Mouse (Mus musculus): ENCODE data around the gene Pnpla3. TPM values are rescaled to one million over a fixed set of nuclear protein-coding genes. Genes with fewer than 3 reads are reported as not detected.
"Not testable (repeated sequence)": the region's sequence is repeated elsewhere in the genome, so short reads cannot be mapped to it uniquely, and the experiment has no call there.

Pnpla3 gene
- polyA plus RNA-seq, 1 experiment from 2014 or later = not detected

DNA sequence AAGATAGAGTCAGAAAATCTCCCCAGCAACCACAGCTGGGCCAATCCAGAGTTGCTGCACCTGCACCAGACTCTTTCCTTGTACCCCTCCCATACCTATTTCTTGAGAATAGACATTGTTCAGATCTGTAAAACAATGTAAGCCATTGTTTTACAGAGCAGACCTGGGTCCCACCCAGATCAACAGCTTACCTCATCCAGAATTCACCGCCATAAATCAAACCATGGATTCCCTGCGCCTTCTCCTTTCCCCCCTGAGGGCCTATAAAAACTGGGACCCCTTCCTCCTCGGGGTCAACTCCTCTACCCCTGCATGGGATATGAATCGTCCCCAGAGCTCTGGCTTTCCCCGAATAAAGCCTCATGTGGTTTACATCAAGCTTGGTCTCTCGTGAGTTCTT is 10.1 kb upstream of the Pnpla3 start:
- H3K27ac ChIP-seq (replicated peaks; ENCODE audit: low read depth, low read length); H3K4me2 ChIP-seq (ENCODE audit: low read depth, severe bottlenecking); ATAC-seq (ENCODE audit: insufficient number of reproducible peaks, low FRiP score, low TSS enrichment, low read depth); H3K4me1 ChIP-seq (ENCODE audit: control insufficient read depth, insufficient read depth, low read length); DNase-seq (ENCODE audit: low spot score); H3K36me3 ChIP-seq (ENCODE audit: control insufficient read depth, insufficient read depth, low read length); H3K27me3 ChIP-seq (ENCODE audit: control insufficient read depth, insufficient read depth, low read length); H3K9me3 ChIP-seq (ENCODE audit: control insufficient read depth, low read length); H3K4me3 ChIP-seq (ENCODE audit: low read depth, low read length); H3K9ac ChIP-seq (ENCODE audit: low read length): not testable (repeated sequence)
- WGBS = 76% methylated on average over 6 of the region's 6 CpGs

GRCm38 (mm10) chr15:84161871-84162270 is 5.8 kb upstream of the Pnpla3 start:
- Histone ChIP-seq H3K4me2 (ENCODE audit: low read depth, severe bottlenecking) (no peak overlapping the region), H3K9ac (ENCODE audit: low read length) (no peak overlapping the region), H3K4me3 (ENCODE audit: low read depth, low read length) (no peak overlapping the region), H3K4me1 (ENCODE audit: control insufficient read depth, insufficient read depth, low read length) (no peaks in the 10 kb centered on the region), H3K36me3 (ENCODE audit: control insufficient read depth, insufficient read depth, low read length) (no peaks in the 10 kb centered on the region), H3K27ac (replicated peaks; ENCODE audit: low read depth, low read length) (no peak overlapping the region), H3K27me3 (ENCODE audit: control insufficient read depth, insufficient read depth, low read length) (no peaks in the 10 kb centered on the region), H3K9me3 (ENCODE audit: control insufficient read depth, low read length) (no peaks in the 10 kb centered on the region)
- 86% methylated on average over 6 of the region's 6 CpGs for WGBS
- ATAC-seq (ENCODE audit: insufficient number of reproducible peaks, low FRiP score, low TSS enrichment, low read depth) (no peak), DNase-seq (ENCODE audit: low spot score) (no peak)

GRCm38 (mm10) chr15:84166818-84167217 is 819 bp upstream of the Pnpla3 start:
- no peak overlapping the region for H3K9ac ChIP-seq (ENCODE audit: low read length)
- H3K4me1 ChIP-seq (ENCODE audit: control insufficient read depth, insufficient read depth, low read length) = peaks cover 5% of the 10 kb centered on the region; the same call in 1 of the 2 replicates
- no peaks in the 10 kb centered on the region for H3K36me3 ChIP-seq (ENCODE audit: control insufficient read depth, insufficient read depth, low read length)
- no peak overlapping the region for H3K4me3 ChIP-seq (ENCODE audit: low read depth, low read length)
- H3K4me2 ChIP-seq (ENCODE audit: low read depth, severe bottlenecking) = no peak overlapping the region
- no peak for ATAC-seq (ENCODE audit: insufficient number of reproducible peaks, low FRiP score, low TSS enrichment, low read depth)
- no peak overlapping the region for H3K27ac ChIP-seq (replicated peaks; ENCODE audit: low read depth, low read length)
- WGBS = 71% methylated on average over 6 of the region's 6 CpGs
- H3K9me3 ChIP-seq (ENCODE audit: control insufficient read depth, low read length) = no peaks in the 10 kb centered on the region
- no peak for DNase-seq (ENCODE audit: low spot score)
- H3K27me3 ChIP-seq (ENCODE audit: control insufficient read depth, insufficient read depth, low read length) = peaks cover 13% of the 10 kb centered on the region

DNA sequence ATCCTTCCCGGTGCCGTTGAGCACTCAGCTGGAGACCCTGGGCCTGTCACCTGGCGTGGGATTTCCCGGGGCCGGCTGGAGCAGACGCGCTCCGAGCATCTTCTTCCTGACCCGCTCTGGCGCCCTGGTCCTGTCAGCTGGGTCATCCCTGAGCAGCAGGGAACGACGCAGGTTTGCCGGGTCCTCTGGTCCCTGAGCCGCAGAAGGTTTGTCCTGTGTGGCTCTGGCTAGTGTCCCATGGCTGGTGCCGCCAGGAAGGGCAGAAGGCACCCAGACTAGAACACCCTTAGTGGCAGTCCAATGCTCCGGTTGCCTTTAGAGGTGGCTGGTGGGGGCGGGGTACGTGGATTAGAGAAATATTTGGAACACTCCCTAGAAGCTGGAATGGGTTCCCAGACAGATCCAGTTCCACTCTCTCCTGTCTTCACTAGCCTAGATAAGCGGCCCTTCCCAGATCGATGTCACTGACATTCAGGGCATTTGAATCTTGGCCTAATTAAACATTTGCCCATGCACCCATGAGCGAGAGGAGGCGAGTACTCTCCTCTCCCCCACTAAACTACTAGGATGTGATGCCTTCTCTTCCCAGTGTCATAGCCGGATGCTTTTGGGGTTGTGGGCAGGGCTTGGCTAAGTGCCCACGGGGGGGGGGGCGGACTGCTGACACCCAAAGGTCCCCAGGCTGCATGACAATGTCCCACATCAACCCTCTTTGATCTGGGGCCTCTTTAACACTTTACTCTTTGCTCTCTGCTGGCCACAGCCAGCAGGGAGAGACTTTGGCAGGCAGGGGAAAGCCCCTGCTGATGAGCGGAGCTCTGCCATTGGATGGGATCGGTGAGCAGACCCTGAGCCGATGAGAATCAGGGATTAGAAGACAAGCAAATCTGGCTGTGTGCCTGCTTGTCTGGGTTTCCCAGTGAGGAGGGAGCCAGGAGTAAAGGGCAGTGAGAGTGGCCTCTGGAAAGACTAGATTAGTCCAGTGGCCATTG is 829 bp downstream of the Pnpla3 start:
- no peak for DNase-seq (ENCODE audit: low spot score)
- 1% methylated on average over 28 of the region's 28 CpGs for WGBS
- Histone ChIP-seq H3K4me1 (ENCODE audit: control insufficient read depth, insufficient read depth, low read length) (peaks cover 5% of the 10 kb centered on the region; the same call in 1 of the 2 replicates), H3K36me3 (ENCODE audit: control insufficient read depth, insufficient read depth, low read length) (no peaks in the 10 kb centered on the region), H3K4me2 (ENCODE audit: low read depth, severe bottlenecking) (peak overlapping the region; percentile 93), H3K4me3 (ENCODE audit: low read depth, low read length) (peak overlapping the region; percentile 47), H3K9ac (ENCODE audit: low read length) (peak overlapping the region; percentile 50), H3K9me3 (ENCODE audit: control insufficient read depth, low read length) (no peaks in the 10 kb centered on the region), H3K27ac (replicated peaks; ENCODE audit: low read depth, low read length) (no peak overlapping the region), H3K27me3 (ENCODE audit: control insufficient read depth, insufficient read depth, low read length) (peaks cover 13% of the 10 kb centered on the region)
- no peak for ATAC-seq (ENCODE audit: insufficient number of reproducible peaks, low FRiP score, low TSS enrichment, low read depth)

DNA sequence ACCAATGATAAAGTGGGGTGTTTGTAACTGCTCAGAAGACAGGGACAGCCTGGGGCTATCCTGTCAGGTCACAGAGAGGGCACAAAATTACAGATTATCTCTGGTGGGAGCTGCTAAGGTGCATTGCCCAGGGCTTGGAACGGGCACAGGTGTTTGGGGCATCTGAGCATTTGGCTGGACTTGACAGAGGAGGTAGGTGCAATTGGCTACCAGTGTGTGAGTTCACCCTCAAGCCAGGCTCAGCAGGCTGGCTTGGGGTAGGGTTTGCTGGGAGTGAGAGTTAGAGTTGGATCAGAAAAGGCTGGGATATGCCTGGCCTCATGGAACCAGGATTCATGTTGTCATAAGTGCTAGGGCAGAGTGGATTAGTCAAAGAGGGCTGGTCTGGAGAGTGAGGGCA is 1.9 kb downstream of the Pnpla3 start:
- no peaks in the 10 kb centered on the region for H3K36me3 ChIP-seq (ENCODE audit: control insufficient read depth, insufficient read depth, low read length)
- no peak for DNase-seq (ENCODE audit: low spot score)
- no peak overlapping the region for H3K4me2 ChIP-seq (ENCODE audit: low read depth, severe bottlenecking)
- H3K9ac ChIP-seq (ENCODE audit: low read length) = no peak overlapping the region
- 65% methylated on average over 1 of the region's 1 CpGs for WGBS
- ATAC-seq (ENCODE audit: insufficient number of reproducible peaks, low FRiP score, low TSS enrichment, low read depth) = no peak
- peaks cover 13% of the 10 kb centered on the region for H3K27me3 ChIP-seq (ENCODE audit: control insufficient read depth, insufficient read depth, low read length)
- H3K27ac ChIP-seq (replicated peaks; ENCODE audit: low read depth, low read length) = no peak overlapping the region
- H3K9me3 ChIP-seq (ENCODE audit: control insufficient read depth, low read length) = no peaks in the 10 kb centered on the region
- peaks cover 5% of the 10 kb centered on the region; the same call in 1 of the 2 replicates for H3K4me1 ChIP-seq (ENCODE audit: control insufficient read depth, insufficient read depth, low read length)
- no peak overlapping the region for H3K4me3 ChIP-seq (ENCODE audit: low read depth, low read length)

GRCm38 (mm10) chr15:84171166-84171565 is 3.5 kb downstream of the Pnpla3 start:
- 78% methylated on average over 7 of the region's 7 CpGs for WGBS
- no peak overlapping the region for H3K4me3 ChIP-seq (ENCODE audit: low read depth, low read length)

GRCm38 (mm10) chr15:84178733-84179132 is 11.1 kb downstream of the Pnpla3 start:
- ATAC-seq (ENCODE audit: insufficient number of reproducible peaks, low FRiP score, low TSS enrichment, low read depth) (no peak), DNase-seq (ENCODE audit: low spot score) (no peak)
- no peak overlapping the region for H3K27ac ChIP-seq (replicated peaks; ENCODE audit: low read depth, low read length)
- no peaks in the 10 kb centered on the region for H3K36me3 ChIP-seq (ENCODE audit: control insufficient read depth, insufficient read depth, low read length)
- no peak overlapping the region for H3K4me2 ChIP-seq (ENCODE audit: low read depth, severe bottlenecking)
- no peaks in the 10 kb centered on the region for H3K9me3 ChIP-seq (ENCODE audit: control insufficient read depth, low read length)
- 93% methylated on average over 9 of the region's 9 CpGs for WGBS
- no peak overlapping the region for H3K4me3 ChIP-seq (ENCODE audit: low read depth, low read length)
- no peak overlapping the region for H3K9ac ChIP-seq (ENCODE audit: low read length)
- H3K4me1 ChIP-seq (ENCODE audit: control insufficient read depth, insufficient read depth, low read length) = peaks cover 8% of the 10 kb centered on the region; the same call in 1 of the 2 replicates
- H3K27me3 ChIP-seq (ENCODE audit: control insufficient read depth, insufficient read depth, low read length) = no peaks in the 10 kb centered on the region

More at GRCm38 (mm10) chr15:84171166-84171565, 3.5 kb downstream of the Pnpla3 start:
- DNase-seq (ENCODE audit: low spot score) (no peak), ATAC-seq (ENCODE audit: insufficient number of reproducible peaks, low FRiP score, low TSS enrichment, low read depth) (no peak)
- no peaks in the 10 kb centered on the region for H3K36me3 ChIP-seq (ENCODE audit: control insufficient read depth, insufficient read depth, low read length)
- peaks cover 5% of the 10 kb centered on the region; the same call in 1 of the 2 replicates for H3K4me1 ChIP-seq (ENCODE audit: control insufficient read depth, insufficient read depth, low read length)
- no peaks in the 10 kb centered on the region for H3K9me3 ChIP-seq (ENCODE audit: control insufficient read depth, low read length)
- peaks cover 13% of the 10 kb centered on the region for H3K27me3 ChIP-seq (ENCODE audit: control insufficient read depth, insufficient read depth, low read length)
- no peak overlapping the region for H3K4me2 ChIP-seq (ENCODE audit: low read depth, severe bottlenecking)
- no peak overlapping the region for H3K27ac ChIP-seq (replicated peaks; ENCODE audit: low read depth, low read length)
- H3K9ac ChIP-seq (ENCODE audit: low read length) = no peak overlapping the region

DNA sequence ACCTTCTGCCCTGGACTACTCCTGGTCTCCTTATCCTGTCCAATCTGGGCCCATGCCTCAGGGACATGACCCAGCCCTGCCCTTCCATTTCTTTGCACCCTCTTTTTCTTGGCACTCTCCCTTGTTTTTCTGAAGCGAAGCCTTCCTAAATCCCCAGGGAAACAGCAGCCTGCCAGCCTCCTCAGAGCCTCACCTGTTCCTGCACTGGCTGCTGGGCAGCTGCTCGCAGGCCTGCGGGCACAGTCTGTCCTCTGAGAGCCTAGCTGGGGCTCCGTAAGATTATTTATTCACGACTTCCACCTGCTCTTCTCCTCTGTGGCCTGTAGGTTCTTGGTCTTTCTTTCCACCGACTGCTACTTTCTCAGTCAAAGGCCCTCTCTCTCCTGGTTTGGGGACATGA is 14.4 kb downstream of the Pnpla3 start:
- Histone ChIP-seq H3K27ac (replicated peaks; ENCODE audit: low read depth, low read length) (no peak overlapping the region), H3K4me1 (ENCODE audit: control insufficient read depth, insufficient read depth, low read length) (peaks cover 8% of the 10 kb centered on the region; the same call in 1 of the 2 replicates), H3K9me3 (ENCODE audit: control insufficient read depth, low read length) (no peaks in the 10 kb centered on the region), H3K4me3 (ENCODE audit: low read depth, low read length) (no peak overlapping the region), H3K4me2 (ENCODE audit: low read depth, severe bottlenecking) (no peak overlapping the region), H3K27me3 (ENCODE audit: control insufficient read depth, insufficient read depth, low read length) (no peaks in the 10 kb centered on the region), H3K9ac (ENCODE audit: low read length) (no peak overlapping the region), H3K36me3 (ENCODE audit: control insufficient read depth, insufficient read depth, low read length) (no peaks in the 10 kb centered on the region)
- WGBS = 48% methylated on average over 6 of the region's 6 CpGs
- no peak for DNase-seq (ENCODE audit: low spot score)
- ATAC-seq (ENCODE audit: insufficient number of reproducible peaks, low FRiP score, low TSS enrichment, low read depth) = no peak

Data from limb, embryonic 11.5 days (tissue).